Mouse (Mus musculus): Measurements from ENCODE around the gene Snrpa1. TPM values are rescaled to one million over a fixed set of nuclear protein-coding genes. Genes with fewer than 3 reads are reported as not detected.

The Snrpa1 gene
- polyA plus RNA-seq, 1 experiment: 155 TPM

GRCm38 (mm10) chr7:66088077-66088476 lies 29.3 kb downstream of the Snrpa1 start:
- H3K27ac ChIP-seq (ENCODE audit: insufficient read depth, low read length): no peak overlapping the region
- no peaks in the 10 kb centered on the region for H3K4me1 ChIP-seq (ENCODE audit: control insufficient read depth, insufficient read depth, low read length)
- no peaks in the 10 kb centered on the region for H3K27me3 ChIP-seq (ENCODE audit: control insufficient read depth, insufficient read depth, low read length, poor library complexity, severe bottlenecking)
- TF ChIP-seq EP300 (IDR thresholded peaks at IDR 0.05; ENCODE audit: insufficient read depth, low read depth, low read length) (no peak), POLR2A (IDR thresholded peaks at IDR 0.05; ENCODE audit: insufficient read depth, low read length) (no peak), CTCF (IDR thresholded peaks at IDR 0.05; ENCODE audit: low read depth, low read length) (no peak)
- H3K9ac ChIP-seq (ENCODE audit: low read depth, poor library complexity, severe bottlenecking): no peak overlapping the region
- no peak overlapping the region for H3K4me3 ChIP-seq (ENCODE audit: low read depth, low read length)
- no peaks in the 10 kb centered on the region for H3K9me3 ChIP-seq (replicated peaks; ENCODE audit: control insufficient read depth, insufficient read depth, low read length, poor library complexity, severe bottlenecking)
- peaks cover 37% of the 10 kb centered on the region for H3K36me3 ChIP-seq (ENCODE audit: control insufficient read depth, insufficient read depth, low read length, poor library complexity, severe bottlenecking)

- Histone ChIP-seq H3K27ac (ENCODE audit: insufficient read depth, low read length) (no peak overlapping the region), H3K36me3 (ENCODE audit: control insufficient read depth, insufficient read depth, low read length, poor library complexity, severe bottlenecking) (peaks cover 23% of the 10 kb centered on the region), H3K4me3 (ENCODE audit: low read depth, low read length) (no peak overlapping the region), H3K9ac (ENCODE audit: low read depth, poor library complexity, severe bottlenecking) (no peak overlapping the region), H3K9me3 (replicated peaks; ENCODE audit: control insufficient read depth, insufficient read depth, low read length, poor library complexity, severe bottlenecking) (no peaks in the 10 kb centered on the region), H3K4me1 (ENCODE audit: control insufficient read depth, insufficient read depth, low read length) (no peaks in the 10 kb centered on the region), H3K27me3 (ENCODE audit: control insufficient read depth, insufficient read depth, low read length, poor library complexity, severe bottlenecking) (no peaks in the 10 kb centered on the region)
- TF ChIP-seq POLR2A (IDR thresholded peaks at IDR 0.05; ENCODE audit: insufficient read depth, low read length): no peak
- TF ChIP-seq EP300 (IDR thresholded peaks at IDR 0.05; ENCODE audit: insufficient read depth, low read depth, low read length): peak; percentile 63; the same call in 1 of the 2 replicates
- no peak for TF ChIP-seq CTCF (IDR thresholded peaks at IDR 0.05; ENCODE audit: low read depth, low read length)
Measured at GRCm38 (mm10) chr7:66090676-66091190, 31.9 kb downstream of the Snrpa1 start.

DNA sequence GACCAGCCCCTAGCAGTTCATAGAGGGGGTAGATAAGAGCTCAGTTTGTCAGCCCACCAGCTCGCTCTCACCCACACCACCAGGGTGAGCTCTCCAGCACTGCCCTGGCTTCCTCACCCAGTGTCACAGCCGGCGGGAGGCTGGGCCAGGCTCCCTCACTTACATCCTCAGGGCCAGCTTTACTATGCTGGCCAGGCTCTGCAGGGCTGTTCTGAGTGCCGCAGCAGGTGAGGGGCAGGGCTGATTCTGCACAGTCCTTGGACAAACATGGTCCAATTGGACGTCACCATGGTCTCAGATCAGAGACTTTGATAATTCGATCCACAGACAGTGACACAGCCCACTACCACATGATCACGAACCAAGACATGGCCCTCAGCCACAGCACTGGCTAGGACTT lies 32.8 kb downstream of the Snrpa1 start:
- Histone ChIP-seq H3K4me1 (ENCODE audit: control insufficient read depth, insufficient read depth, low read length) (no peaks in the 10 kb centered on the region), H3K9me3 (replicated peaks; ENCODE audit: control insufficient read depth, insufficient read depth, low read length, poor library complexity, severe bottlenecking) (no peaks in the 10 kb centered on the region), H3K4me3 (ENCODE audit: low read depth, low read length) (no peak overlapping the region), H3K27ac (ENCODE audit: insufficient read depth, low read length) (no peak overlapping the region), H3K27me3 (ENCODE audit: control insufficient read depth, insufficient read depth, low read length, poor library complexity, severe bottlenecking) (no peaks in the 10 kb centered on the region), H3K36me3 (ENCODE audit: control insufficient read depth, insufficient read depth, low read length, poor library complexity, severe bottlenecking) (peaks cover 22% of the 10 kb centered on the region), H3K9ac (ENCODE audit: low read depth, poor library complexity, severe bottlenecking) (no peak overlapping the region)
- TF ChIP-seq CTCF (IDR thresholded peaks at IDR 0.05; ENCODE audit: low read depth, low read length): no peak
- TF ChIP-seq POLR2A (IDR thresholded peaks at IDR 0.05; ENCODE audit: insufficient read depth, low read length): no peak
- no peak for TF ChIP-seq EP300 (IDR thresholded peaks at IDR 0.05; ENCODE audit: insufficient read depth, low read depth, low read length)

DNA sequence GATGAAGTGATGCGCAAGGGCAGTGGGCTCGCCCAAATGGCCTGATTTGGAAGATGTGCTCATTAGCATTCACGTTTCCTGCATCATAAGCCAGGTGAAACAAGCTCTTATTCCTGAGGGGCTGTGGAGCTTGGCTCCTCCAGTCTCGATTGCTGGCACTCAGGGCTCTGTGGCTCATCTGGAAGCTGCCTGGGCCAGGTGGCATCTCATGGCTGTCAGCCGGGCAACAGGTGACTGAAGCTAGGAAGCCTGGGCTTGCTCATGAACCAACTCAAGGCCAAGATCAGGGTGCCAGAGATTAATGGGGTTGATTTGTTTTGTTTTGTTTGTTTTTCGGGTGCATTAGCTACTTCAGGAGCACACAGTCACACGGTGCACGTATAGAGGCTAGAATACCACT lies 33.9 kb downstream of the Snrpa1 start:
- H3K9ac ChIP-seq (ENCODE audit: low read depth, poor library complexity, severe bottlenecking): no peak overlapping the region
- no peaks in the 10 kb centered on the region for H3K9me3 ChIP-seq (replicated peaks; ENCODE audit: control insufficient read depth, insufficient read depth, low read length, poor library complexity, severe bottlenecking)
- H3K27ac ChIP-seq (ENCODE audit: insufficient read depth, low read length): no peak overlapping the region
- peaks cover 13% of the 10 kb centered on the region for H3K36me3 ChIP-seq (ENCODE audit: control insufficient read depth, insufficient read depth, low read length, poor library complexity, severe bottlenecking)
- H3K4me3 ChIP-seq (ENCODE audit: low read depth, low read length): no peak overlapping the region
- no peaks in the 10 kb centered on the region for H3K4me1 ChIP-seq (ENCODE audit: control insufficient read depth, insufficient read depth, low read length)
- TF ChIP-seq CTCF (IDR thresholded peaks at IDR 0.05; ENCODE audit: low read depth, low read length): no peak
- TF ChIP-seq EP300 (IDR thresholded peaks at IDR 0.05; ENCODE audit: insufficient read depth, low read depth, low read length): no peak
- TF ChIP-seq POLR2A (IDR thresholded peaks at IDR 0.05; ENCODE audit: insufficient read depth, low read length): no peak
- H3K27me3 ChIP-seq (ENCODE audit: control insufficient read depth, insufficient read depth, low read length, poor library complexity, severe bottlenecking): no peaks in the 10 kb centered on the region

DNA sequence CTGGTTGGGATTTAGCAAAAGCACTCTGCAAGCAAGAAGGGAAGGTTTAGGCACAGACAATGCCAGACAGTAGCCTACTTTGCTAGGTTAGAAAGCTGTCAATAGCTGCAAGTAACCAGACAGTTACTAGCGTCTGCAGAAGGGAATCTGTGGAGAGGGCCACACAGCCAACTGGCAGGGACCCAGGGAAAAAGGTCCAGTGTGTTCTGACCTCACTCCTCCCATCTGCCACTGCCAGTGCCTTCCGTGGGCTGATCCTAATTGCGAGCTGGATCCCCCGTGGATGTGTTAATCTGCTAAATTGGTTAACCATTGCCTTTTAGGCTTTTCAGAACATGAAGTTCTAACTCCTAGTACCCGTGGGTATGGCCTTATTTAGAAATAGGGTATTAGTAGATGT lies 35.3 kb downstream of the Snrpa1 start:
- Histone ChIP-seq H3K4me3 (ENCODE audit: low read depth, low read length) (no peak overlapping the region), H3K27me3 (ENCODE audit: control insufficient read depth, insufficient read depth, low read length, poor library complexity, severe bottlenecking) (no peaks in the 10 kb centered on the region), H3K36me3 (ENCODE audit: control insufficient read depth, insufficient read depth, low read length, poor library complexity, severe bottlenecking) (peaks cover 4% of the 10 kb centered on the region), H3K9ac (ENCODE audit: low read depth, poor library complexity, severe bottlenecking) (no peak overlapping the region), H3K4me1 (ENCODE audit: control insufficient read depth, insufficient read depth, low read length) (no peaks in the 10 kb centered on the region), H3K9me3 (replicated peaks; ENCODE audit: control insufficient read depth, insufficient read depth, low read length, poor library complexity, severe bottlenecking) (no peaks in the 10 kb centered on the region), H3K27ac (ENCODE audit: insufficient read depth, low read length) (no peak overlapping the region)
- TF ChIP-seq CTCF (IDR thresholded peaks at IDR 0.05; ENCODE audit: low read depth, low read length): no peak
- TF ChIP-seq POLR2A (IDR thresholded peaks at IDR 0.05; ENCODE audit: insufficient read depth, low read length): no peak
- TF ChIP-seq EP300 (IDR thresholded peaks at IDR 0.05; ENCODE audit: insufficient read depth, low read depth, low read length): no peak

DNA sequence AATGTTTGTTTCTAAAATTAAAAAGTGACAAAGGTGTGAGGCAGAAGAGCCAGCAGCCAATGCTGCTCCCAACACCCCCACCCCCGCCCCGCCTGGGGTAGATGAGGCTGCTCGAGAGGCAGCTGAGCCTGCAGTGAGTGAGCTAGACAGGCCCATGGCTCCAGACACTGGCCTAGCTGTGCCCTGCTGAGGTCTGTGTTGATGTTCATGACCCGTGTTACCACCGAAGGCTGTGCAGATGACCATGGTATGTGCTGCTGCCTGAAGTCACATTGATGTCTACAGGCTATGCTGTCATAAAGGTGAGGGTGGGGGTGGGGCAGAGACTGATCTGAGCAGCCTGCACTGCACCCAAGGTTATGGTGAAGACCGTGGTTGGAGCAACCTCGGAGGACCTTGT lies 40.0 kb downstream of the Snrpa1 start:
- no peak for TF ChIP-seq EP300 (IDR thresholded peaks at IDR 0.05; ENCODE audit: insufficient read depth, low read depth, low read length)
- no peak for TF ChIP-seq POLR2A (IDR thresholded peaks at IDR 0.05; ENCODE audit: insufficient read depth, low read length)
- TF ChIP-seq CTCF (IDR thresholded peaks at IDR 0.05; ENCODE audit: low read depth, low read length): no peak

More for the DNA sequence above, 40.0 kb downstream of the Snrpa1 start:
- Histone ChIP-seq H3K4me1 (ENCODE audit: control insufficient read depth, insufficient read depth, low read length) (no peaks in the 10 kb centered on the region), H3K27ac (ENCODE audit: insufficient read depth, low read length) (no peak overlapping the region), H3K27me3 (ENCODE audit: control insufficient read depth, insufficient read depth, low read length, poor library complexity, severe bottlenecking) (no peaks in the 10 kb centered on the region), H3K9ac (ENCODE audit: low read depth, poor library complexity, severe bottlenecking) (no peak overlapping the region), H3K9me3 (replicated peaks; ENCODE audit: control insufficient read depth, insufficient read depth, low read length, poor library complexity, severe bottlenecking) (no peaks in the 10 kb centered on the region), H3K4me3 (ENCODE audit: low read depth, low read length) (no peak overlapping the region), H3K36me3 (ENCODE audit: control insufficient read depth, insufficient read depth, low read length, poor library complexity, severe bottlenecking) (no peaks in the 10 kb centered on the region)

Measured in ES-Bruce4 (cell line).